Mouse (Mus musculus): Measurements from ENCODE around the gene Elf2. TPM values are rescaled to one million over a fixed set of nuclear protein-coding genes. Genes with fewer than 3 reads are reported as not detected.
"Not testable (repeated sequence)": the region's sequence is repeated elsewhere in the genome, so short reads cannot be mapped to it uniquely, and the experiment has no call there.

Gene Elf2
- polyA plus RNA-seq, 1 experiment from 2014 or later = 48.9 TPM

- Histone ChIP-seq H3K27ac (replicated peaks; ENCODE audit: low read depth, low read length) (no peak overlapping the region), H3K27me3 (ENCODE audit: control insufficient read depth, insufficient read depth, low read length) (no peaks in the 10 kb centered on the region), H3K9ac (replicated peaks; ENCODE audit: low read length) (peak overlapping the region; percentile 26), H3K9me3 (replicated peaks; ENCODE audit: control insufficient read depth, low read length) (no peaks in the 10 kb centered on the region), H3K4me3 (ENCODE audit: low read depth, low read length) (peak overlapping the region; percentile 63), H3K4me2 (ENCODE audit: low read depth, low read length) (peak overlapping the region; percentile 78), H3K4me1 (ENCODE audit: control insufficient read depth, insufficient read depth, low read length) (no peaks in the 10 kb centered on the region), H3K36me3 (replicated peaks; ENCODE audit: control insufficient read depth, insufficient read depth, low read depth, low read length) (no peaks in the 10 kb centered on the region)
- ATAC-seq (replicated peaks; ENCODE audit: insufficient number of reproducible peaks, low FRiP score, low TSS enrichment, low read depth) (peak; percentile 45; the same call in 1 of the 2 replicates), DNase-seq (ENCODE audit: low spot score) (peak; percentile 86)
- WGBS = 0% methylated on average over 15 of the region's 15 CpGs
Observed at GRCm38 (mm10) chr3:51358181-51358580, 17.7 kb upstream of the Elf2 start.

GRCm38 (mm10) chr3:51357624-51358023 is 17.2 kb upstream of the Elf2 start:
- no peaks in the 10 kb centered on the region for H3K4me1 ChIP-seq (ENCODE audit: control insufficient read depth, insufficient read depth, low read length)
- peak overlapping the region; percentile 26 for H3K9ac ChIP-seq (replicated peaks; ENCODE audit: low read length)
- H3K4me2 ChIP-seq (ENCODE audit: low read depth, low read length) = peak overlapping the region; percentile 35; the same call in 1 of the 2 replicates
- no peaks in the 10 kb centered on the region for H3K36me3 ChIP-seq (replicated peaks; ENCODE audit: control insufficient read depth, insufficient read depth, low read depth, low read length)
- no peak overlapping the region for H3K27ac ChIP-seq (replicated peaks; ENCODE audit: low read depth, low read length)
- H3K4me3 ChIP-seq (ENCODE audit: low read depth, low read length) = peak overlapping the region; percentile 63
- WGBS = 6% methylated on average over 14 of the region's 14 CpGs
- no peaks in the 10 kb centered on the region for H3K9me3 ChIP-seq (replicated peaks; ENCODE audit: control insufficient read depth, low read length)
- no peaks in the 10 kb centered on the region for H3K27me3 ChIP-seq (ENCODE audit: control insufficient read depth, insufficient read depth, low read length)
- ATAC-seq (replicated peaks; ENCODE audit: insufficient number of reproducible peaks, low FRiP score, low TSS enrichment, low read depth) (no peak), DNase-seq (ENCODE audit: low spot score) (peak; percentile 63)

- DNase-seq (ENCODE audit: low spot score) = no peak
- H3K9me3 ChIP-seq (replicated peaks; ENCODE audit: control insufficient read depth, low read length) = no peaks in the 10 kb centered on the region
- H3K4me3 ChIP-seq (ENCODE audit: low read depth, low read length) = no peak overlapping the region
- H3K36me3 ChIP-seq (replicated peaks; ENCODE audit: control insufficient read depth, insufficient read depth, low read depth, low read length) = no peaks in the 10 kb centered on the region
- H3K4me1 ChIP-seq (ENCODE audit: control insufficient read depth, insufficient read depth, low read length) = no peaks in the 10 kb centered on the region
- no peak for ATAC-seq (replicated peaks; ENCODE audit: insufficient number of reproducible peaks, low FRiP score, low TSS enrichment, low read depth)
- 53% methylated on average over 5 of the region's 5 CpGs for WGBS
- no peak overlapping the region for H3K27ac ChIP-seq (replicated peaks; ENCODE audit: low read depth, low read length)
- H3K4me2 ChIP-seq (ENCODE audit: low read depth, low read length) = no peak overlapping the region
- no peak overlapping the region for H3K9ac ChIP-seq (replicated peaks; ENCODE audit: low read length)
- no peaks in the 10 kb centered on the region for H3K27me3 ChIP-seq (ENCODE audit: control insufficient read depth, insufficient read depth, low read length)
Observed at GRCm38 (mm10) chr3:51357078-51357477, 16.6 kb upstream of the Elf2 start.

GRCm38 (mm10) chr3:51354956-51355355 is 14.5 kb upstream of the Elf2 start:
- not testable (repeated sequence) for H3K36me3 ChIP-seq (replicated peaks; ENCODE audit: control insufficient read depth, insufficient read depth, low read depth, low read length); H3K4me2 ChIP-seq (ENCODE audit: low read depth, low read length); H3K27ac ChIP-seq (replicated peaks; ENCODE audit: low read depth, low read length); ATAC-seq (replicated peaks; ENCODE audit: insufficient number of reproducible peaks, low FRiP score, low TSS enrichment, low read depth); H3K4me3 ChIP-seq (ENCODE audit: low read depth, low read length); H3K9me3 ChIP-seq (replicated peaks; ENCODE audit: control insufficient read depth, low read length); H3K4me1 ChIP-seq (ENCODE audit: control insufficient read depth, insufficient read depth, low read length); DNase-seq (ENCODE audit: low spot score); H3K9ac ChIP-seq (replicated peaks; ENCODE audit: low read length); H3K27me3 ChIP-seq (ENCODE audit: control insufficient read depth, insufficient read depth, low read length)
- WGBS = 85% methylated on average over 6 of the region's 6 CpGs

GRCm38 (mm10) chr3:51354034-51354427 is 13.6 kb upstream of the Elf2 start:
- Histone ChIP-seq H3K4me2 (ENCODE audit: low read depth, low read length) (no peak overlapping the region), H3K9ac (replicated peaks; ENCODE audit: low read length) (no peak overlapping the region), H3K36me3 (replicated peaks; ENCODE audit: control insufficient read depth, insufficient read depth, low read depth, low read length) (no peaks in the 10 kb centered on the region), H3K4me3 (ENCODE audit: low read depth, low read length) (no peak overlapping the region), H3K27ac (replicated peaks; ENCODE audit: low read depth, low read length) (no peak overlapping the region), H3K9me3 (replicated peaks; ENCODE audit: control insufficient read depth, low read length) (no peaks in the 10 kb centered on the region), H3K4me1 (ENCODE audit: control insufficient read depth, insufficient read depth, low read length) (no peaks in the 10 kb centered on the region), H3K27me3 (ENCODE audit: control insufficient read depth, insufficient read depth, low read length) (no peaks in the 10 kb centered on the region)
- WGBS = 78% methylated on average over 3 of the region's 3 CpGs
- no peak for DNase-seq (ENCODE audit: low spot score)
- no peak for ATAC-seq (replicated peaks; ENCODE audit: insufficient number of reproducible peaks, low FRiP score, low TSS enrichment, low read depth)

GRCm38 (mm10) chr3:51353325-51354033 is 13.0 kb upstream of the Elf2 start:
- Histone ChIP-seq H3K4me3 (ENCODE audit: low read depth, low read length) (no peak overlapping the region), H3K27me3 (ENCODE audit: control insufficient read depth, insufficient read depth, low read length) (no peaks in the 10 kb centered on the region), H3K9ac (replicated peaks; ENCODE audit: low read length) (no peak overlapping the region), H3K4me1 (ENCODE audit: control insufficient read depth, insufficient read depth, low read length) (no peaks in the 10 kb centered on the region), H3K9me3 (replicated peaks; ENCODE audit: control insufficient read depth, low read length) (no peaks in the 10 kb centered on the region), H3K4me2 (ENCODE audit: low read depth, low read length) (no peak overlapping the region), H3K27ac (replicated peaks; ENCODE audit: low read depth, low read length) (no peak overlapping the region), H3K36me3 (replicated peaks; ENCODE audit: control insufficient read depth, insufficient read depth, low read depth, low read length) (no peaks in the 10 kb centered on the region)
- 72% methylated on average over 4 of the region's 4 CpGs for WGBS
- ATAC-seq (replicated peaks; ENCODE audit: insufficient number of reproducible peaks, low FRiP score, low TSS enrichment, low read depth) (no peak), DNase-seq (ENCODE audit: low spot score) (peak; percentile 47)

GRCm38 (mm10) chr3:51350806-51351205 is 10.3 kb upstream of the Elf2 start:
- no peaks in the 10 kb centered on the region for H3K36me3 ChIP-seq (replicated peaks; ENCODE audit: control insufficient read depth, insufficient read depth, low read depth, low read length)
- no peak for DNase-seq (ENCODE audit: low spot score)
- 32% methylated on average over 3 of the region's 3 CpGs for WGBS
- no peaks in the 10 kb centered on the region for H3K27me3 ChIP-seq (ENCODE audit: control insufficient read depth, insufficient read depth, low read length)
- H3K9ac ChIP-seq (replicated peaks; ENCODE audit: low read length) = no peak overlapping the region
- H3K27ac ChIP-seq (replicated peaks; ENCODE audit: low read depth, low read length) = no peak overlapping the region
- no peaks in the 10 kb centered on the region for H3K4me1 ChIP-seq (ENCODE audit: control insufficient read depth, insufficient read depth, low read length)
- H3K9me3 ChIP-seq (replicated peaks; ENCODE audit: control insufficient read depth, low read length) = no peaks in the 10 kb centered on the region
- ATAC-seq (replicated peaks; ENCODE audit: insufficient number of reproducible peaks, low FRiP score, low TSS enrichment, low read depth) = no peak
- H3K4me3 ChIP-seq (ENCODE audit: low read depth, low read length) = no peak overlapping the region
- H3K4me2 ChIP-seq (ENCODE audit: low read depth, low read length) = no peak overlapping the region

- no peak overlapping the region for H3K9ac ChIP-seq (replicated peaks; ENCODE audit: low read length)
- ATAC-seq (replicated peaks; ENCODE audit: insufficient number of reproducible peaks, low FRiP score, low TSS enrichment, low read depth) = no peak
- no peak overlapping the region for H3K27ac ChIP-seq (replicated peaks; ENCODE audit: low read depth, low read length)
- H3K4me3 ChIP-seq (ENCODE audit: low read depth, low read length) = no peak overlapping the region
- no peaks in the 10 kb centered on the region for H3K27me3 ChIP-seq (ENCODE audit: control insufficient read depth, insufficient read depth, low read length)
- H3K9me3 ChIP-seq (replicated peaks; ENCODE audit: control insufficient read depth, low read length) = no peaks in the 10 kb centered on the region
- H3K36me3 ChIP-seq (replicated peaks; ENCODE audit: control insufficient read depth, insufficient read depth, low read depth, low read length) = no peaks in the 10 kb centered on the region
- DNase-seq (ENCODE audit: low spot score) = no peak
- H3K4me1 ChIP-seq (ENCODE audit: control insufficient read depth, insufficient read depth, low read length) = no peaks in the 10 kb centered on the region
- 35% methylated on average over 3 of the region's 3 CpGs for WGBS
- no peak overlapping the region for H3K4me2 ChIP-seq (ENCODE audit: low read depth, low read length)
Observed at GRCm38 (mm10) chr3:51348646-51349238, 8.3 kb upstream of the Elf2 start.

Data from embryonic facial prominence, embryonic 11.5 days (tissue).